Mouse (Mus musculus) induced T-regulatory cell, adult 2 months (primary cell): ENCODE measurements around the gene Map2k5.
A peak's percentile ranks its signal among the peaks of the same experiment; 100 is the strongest.

Source experiments
- DNase-seq: peaks from one replicate; pipeline ENCODE4 v3.0.0-alpha.2; 2012; ENCODE audit warnings: low read depth

Gene Map2k5

DNA sequence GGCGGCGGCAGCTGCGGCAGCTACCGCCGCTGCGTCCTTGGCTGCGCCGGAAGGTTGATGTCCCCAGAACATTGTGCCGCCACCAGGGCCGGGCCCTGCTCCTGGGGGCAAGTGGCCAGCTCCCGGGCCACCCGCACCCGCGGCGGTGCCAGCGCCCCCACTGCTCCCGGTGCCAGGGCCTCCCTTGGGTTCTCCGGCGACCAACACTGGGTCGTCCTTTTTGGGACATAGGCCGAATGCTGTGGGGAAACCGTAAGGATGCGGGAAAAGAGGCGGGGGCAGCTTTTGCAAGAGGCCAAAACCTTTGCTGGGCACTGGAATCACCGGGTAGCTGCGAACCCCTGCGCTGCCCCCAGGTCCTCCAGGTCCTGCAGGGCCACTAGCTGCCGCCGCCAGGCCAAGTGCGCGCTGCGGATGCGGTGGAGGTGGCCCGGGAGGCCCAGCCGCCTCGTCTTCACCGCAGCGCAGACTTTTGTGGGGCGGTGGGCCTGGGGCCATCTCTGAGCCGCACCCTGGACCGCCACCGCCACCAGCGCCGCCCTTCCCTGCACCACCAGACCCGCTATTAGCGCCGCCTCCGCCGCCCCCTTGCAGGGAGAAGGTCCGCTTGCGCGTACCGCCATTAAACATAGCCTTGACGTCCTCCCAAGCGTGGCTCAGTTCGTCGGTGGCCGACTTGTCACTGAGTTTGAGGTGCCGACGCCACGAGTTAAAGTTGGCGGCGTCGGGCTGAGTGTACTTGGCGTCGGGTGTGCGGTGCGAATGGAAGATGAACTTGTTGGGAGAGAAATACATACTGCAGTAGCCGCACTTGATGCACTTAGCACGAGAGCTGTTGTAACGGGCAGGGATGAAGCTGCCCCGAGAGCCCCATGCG lies 232.2 kb downstream of the Map2k5 start:
- peak; percentile 17 for DNase-seq

DNA sequence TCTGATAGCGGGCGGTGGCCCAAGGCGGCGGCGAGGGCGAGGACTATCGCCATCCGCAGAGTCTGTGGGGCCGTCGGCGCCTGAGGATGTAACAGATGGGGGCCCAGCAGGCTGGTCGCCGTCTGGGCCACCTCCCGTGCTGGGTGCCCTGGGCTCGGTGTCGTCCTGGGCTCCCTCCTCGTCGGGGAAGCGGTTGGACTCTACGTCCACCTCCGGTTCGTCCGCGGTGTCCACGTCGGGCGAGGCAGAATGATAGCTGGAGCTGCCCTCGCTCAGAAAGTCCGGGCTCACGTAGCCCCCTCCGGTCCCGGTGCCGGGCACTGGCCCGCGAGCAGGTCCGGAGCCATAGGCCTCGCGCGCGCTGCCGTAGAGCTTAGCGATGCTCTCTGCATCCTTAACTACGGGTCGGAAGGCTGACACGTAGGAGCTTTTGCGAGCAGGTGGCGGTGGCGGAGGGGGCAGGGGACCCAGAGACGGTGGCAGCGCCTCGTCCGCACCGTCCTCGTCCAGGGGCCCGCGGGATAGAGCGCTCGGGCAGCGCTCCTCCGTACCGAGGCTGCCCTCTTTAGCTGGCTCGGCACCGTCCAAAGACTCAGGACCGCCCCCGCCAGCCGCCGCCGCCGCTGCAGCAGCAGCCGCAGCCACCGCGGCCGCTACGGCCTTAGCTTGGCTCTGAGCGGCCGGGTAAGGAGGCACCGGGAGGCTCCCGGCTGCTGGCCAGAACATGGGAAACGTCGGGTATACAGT lies 233.0 kb downstream of the Map2k5 start:
- DNase-seq, result no peak

- DNase-seq, result no peak
These were observed 233.8 kb downstream of the Map2k5 start for GRCm38 (mm10) chr9:63143641-63144501.

GRCm38 (mm10) chr9:63143227-63143626 lies 234.5 kb downstream of the Map2k5 start:
- DNase-seq, result no peak

GRCm38 (mm10) chr9:63142335-63143036 lies 235.2 kb downstream of the Map2k5 start:
- DNase-seq, result no peak

GRCm38 (mm10) chr9:63141641-63142334 lies 235.9 kb downstream of the Map2k5 start:
- DNase-seq, result no peak

GRCm38 (mm10) chr9:63140211-63140610 lies 237.5 kb downstream of the Map2k5 start:
- no peak for DNase-seq

GRCm38 (mm10) chr9:63139661-63140060 lies 238.0 kb downstream of the Map2k5 start:
- no peak for DNase-seq

GRCm38 (mm10) chr9:63138481-63138967 lies 239.2 kb downstream of the Map2k5 start:
- no peak for DNase-seq

DNA sequence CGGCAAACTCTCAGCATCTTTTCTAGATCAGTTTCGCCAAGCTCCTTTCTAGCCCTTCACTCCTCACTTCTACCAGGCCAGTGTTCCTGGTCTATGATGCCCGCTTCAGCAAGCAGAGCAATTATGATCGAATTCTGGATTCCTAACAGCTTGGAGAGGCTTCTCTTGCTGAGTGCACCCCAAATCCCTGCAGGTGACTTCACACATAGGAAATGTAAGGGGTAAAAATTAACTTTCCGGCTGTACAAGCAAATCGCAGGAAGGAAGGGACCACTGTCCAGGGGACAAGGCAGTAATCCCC lies 240.1 kb downstream of the Map2k5 start:
- no peak for DNase-seq

GRCm38 (mm10) chr9:63136756-63137614 lies 240.7 kb downstream of the Map2k5 start:
- DNase-seq, result no peak

DNA sequence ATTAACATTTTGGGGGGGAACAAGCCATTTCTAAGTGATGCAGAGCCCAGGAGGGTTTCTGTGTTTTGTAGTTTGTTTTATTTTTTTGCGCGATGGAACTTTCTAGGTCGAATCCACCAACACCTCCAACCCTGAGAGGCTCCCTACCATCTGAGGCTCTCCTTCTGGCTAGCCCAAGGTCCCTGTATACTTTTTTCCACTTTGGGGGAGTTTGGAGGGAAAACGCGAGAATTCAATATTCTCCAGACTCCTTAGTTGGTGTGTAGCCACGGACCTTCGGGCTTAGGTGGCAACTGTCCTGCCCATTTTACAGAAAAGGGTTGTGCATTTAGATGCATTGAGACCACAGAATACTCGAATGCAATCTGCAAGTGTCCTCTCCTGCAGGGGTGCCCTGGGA lies 241.5 kb downstream of the Map2k5 start:
- DNase-seq, result no peak

DNA sequence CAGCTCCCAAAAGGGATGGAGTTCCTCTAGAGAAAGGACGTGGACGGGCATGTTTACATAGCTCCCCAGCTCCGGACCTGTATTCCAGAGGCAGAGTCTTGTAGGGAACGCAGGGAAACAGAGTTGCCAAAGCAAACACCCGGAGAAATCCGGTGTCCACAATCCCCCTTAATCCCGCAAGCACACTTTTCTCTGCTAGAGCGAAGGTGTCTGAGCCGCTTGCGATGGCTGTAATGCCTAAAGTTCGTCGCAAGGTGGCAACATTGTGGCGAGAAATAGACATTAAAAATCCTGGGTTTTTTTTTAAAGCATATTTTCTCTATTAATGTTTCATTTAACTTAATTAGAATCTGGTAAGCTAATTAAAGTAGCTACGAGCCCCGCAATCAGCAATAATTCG lies 241.9 kb downstream of the Map2k5 start:
- peak; percentile 82 for DNase-seq

- DNase-seq, result peak; percentile 60
These were observed 242.3 kb downstream of the Map2k5 start for GRCm38 (mm10) chr9:63135356-63135755.

- no peak for DNase-seq
These were observed 244.0 kb downstream of the Map2k5 start for GRCm38 (mm10) chr9:63133659-63134058.

- DNase-seq, result peak; percentile 95
These were observed 244.8 kb downstream of the Map2k5 start for GRCm38 (mm10) chr9:63132673-63133601.

- DNase-seq, result peak; percentile 69
These were observed 245.6 kb downstream of the Map2k5 start for GRCm38 (mm10) chr9:63131957-63132602.

DNA sequence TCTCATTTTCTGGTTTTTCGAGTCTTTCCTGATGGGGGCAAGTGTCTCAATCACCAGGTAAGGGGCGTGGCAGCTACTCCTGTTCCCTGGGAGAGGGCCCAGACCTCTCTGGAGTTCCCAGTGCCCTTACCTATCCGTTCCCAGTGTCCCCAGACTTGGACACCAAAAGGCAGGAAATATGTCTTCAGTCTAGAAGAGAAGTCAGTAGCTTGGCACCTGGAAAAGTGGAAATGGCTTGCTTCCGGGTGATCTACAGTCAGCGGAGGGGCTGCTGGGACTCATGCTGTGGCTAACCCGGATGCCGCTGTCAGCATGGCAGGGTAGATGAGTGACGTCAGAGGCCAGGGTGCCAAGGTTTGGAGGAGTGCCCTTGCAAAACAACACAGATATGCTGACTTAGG lies 248.1 kb downstream of the Map2k5 start:
- DNase-seq, result no peak
